Mouse (Mus musculus) layer of hippocampus, postnatal 10 days (tissue): ENCODE data around the gene Susd3. TPM values are rescaled to one million over a fixed set of nuclear protein-coding genes. Genes with fewer than 3 reads are reported as not detected.

Experiments
- DNase-seq, 2 experiments: peaks; one replicate each; pipeline ENCODE4 v3.0.0; 2021; ENCODE audit warnings: low spot score in 2 of 2
- total RNA-seq, 2 experiments: library from RNA; stranded (reverse); gene quantifications; 2 replicates each; pipeline ENCODE4 v1.2.3; 2021

Gene Susd3
- total RNA-seq, 2 experiments from 2014 or later, result 2.4 to 2.5 TPM

DNA sequence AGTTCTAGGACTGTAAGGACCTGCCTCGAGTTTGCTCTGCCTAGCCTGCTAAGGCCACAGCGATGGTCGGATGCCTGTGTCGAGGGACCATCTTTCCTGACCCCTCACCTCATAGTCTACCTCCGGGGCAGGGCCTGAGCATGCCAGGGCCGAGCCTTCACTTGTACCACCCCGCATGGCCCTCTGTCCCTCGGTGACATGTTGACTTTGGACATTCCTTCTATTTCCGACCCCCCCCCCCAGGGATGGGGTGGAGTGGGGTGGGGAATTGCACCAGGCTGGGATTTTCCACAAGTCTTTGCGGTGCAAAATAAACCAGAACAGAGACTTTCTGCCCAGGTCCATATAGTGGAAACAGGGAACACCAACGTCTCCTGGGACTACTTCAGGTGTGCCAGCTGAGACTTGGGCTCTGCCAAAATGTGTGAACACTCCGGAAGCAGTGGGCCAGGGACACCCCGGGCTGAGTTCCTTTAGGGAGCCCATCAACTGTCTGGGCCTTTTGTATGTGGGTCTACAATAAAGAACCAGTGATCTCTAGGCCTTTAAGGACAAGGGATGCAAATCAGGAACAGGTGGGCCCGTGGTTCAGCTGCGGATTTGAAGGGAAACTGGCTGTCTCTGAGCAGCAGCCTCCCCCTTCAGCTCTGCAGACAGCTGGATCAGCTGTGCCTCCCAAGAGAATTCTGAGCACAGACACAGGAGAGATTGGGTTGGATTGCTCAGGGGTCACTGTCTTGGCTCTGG lies 60.1 kb downstream of the Susd3 start:
- DNase-seq, result no peak

DNA sequence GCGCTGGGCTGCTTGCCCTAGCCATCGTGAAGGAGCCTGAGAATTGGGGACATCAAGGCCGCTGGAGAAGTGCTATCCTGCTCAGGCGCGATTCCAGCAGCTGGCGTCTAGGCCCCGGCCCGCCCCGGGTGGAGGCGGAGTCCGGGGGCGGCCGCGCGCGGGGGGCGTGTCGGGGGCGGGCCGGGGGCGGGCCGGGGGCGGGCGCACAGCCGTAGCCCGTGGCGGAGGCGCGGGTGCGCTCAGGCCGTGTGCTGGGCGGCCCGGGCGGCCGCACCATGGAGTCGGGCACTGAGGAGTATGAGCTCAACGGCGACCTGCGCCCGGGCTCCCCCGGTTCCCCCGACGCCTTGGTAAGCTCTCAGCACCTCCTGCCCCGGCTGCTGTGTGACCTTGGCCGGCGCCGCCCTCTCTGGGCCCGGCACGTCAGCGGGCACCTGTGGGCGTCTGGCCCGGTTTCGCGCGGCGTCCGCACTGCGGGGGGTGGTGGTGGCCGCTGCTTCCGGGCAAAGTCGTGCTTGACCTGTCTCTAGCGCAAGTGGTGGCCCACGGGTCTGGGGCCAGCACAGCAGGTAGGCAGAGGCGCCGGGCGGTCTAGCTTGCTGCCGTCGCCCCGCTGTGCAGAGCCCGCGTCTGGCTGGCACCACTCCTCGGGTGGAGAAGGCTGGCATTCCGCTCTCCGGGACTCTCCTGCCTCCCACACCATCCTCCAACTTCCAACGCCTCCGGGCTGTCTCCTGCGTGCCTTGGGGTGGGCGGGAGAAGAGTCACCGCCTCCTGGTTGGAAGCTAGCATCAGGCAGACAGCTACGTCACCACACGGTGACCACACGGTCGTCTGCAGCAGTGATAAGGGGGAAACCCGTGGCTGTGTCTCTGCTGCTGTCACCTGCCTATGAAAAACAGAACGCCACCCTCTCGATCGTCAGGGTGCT lies 61.0 kb downstream of the Susd3 start, which contains the start of gene Ninj1:
Gene Ninj1 (plus strand): TSS at position 198 of the 931 bp plus-strand sequence.
- peak; percentile 73 to 82 for DNase-seq

DNA sequence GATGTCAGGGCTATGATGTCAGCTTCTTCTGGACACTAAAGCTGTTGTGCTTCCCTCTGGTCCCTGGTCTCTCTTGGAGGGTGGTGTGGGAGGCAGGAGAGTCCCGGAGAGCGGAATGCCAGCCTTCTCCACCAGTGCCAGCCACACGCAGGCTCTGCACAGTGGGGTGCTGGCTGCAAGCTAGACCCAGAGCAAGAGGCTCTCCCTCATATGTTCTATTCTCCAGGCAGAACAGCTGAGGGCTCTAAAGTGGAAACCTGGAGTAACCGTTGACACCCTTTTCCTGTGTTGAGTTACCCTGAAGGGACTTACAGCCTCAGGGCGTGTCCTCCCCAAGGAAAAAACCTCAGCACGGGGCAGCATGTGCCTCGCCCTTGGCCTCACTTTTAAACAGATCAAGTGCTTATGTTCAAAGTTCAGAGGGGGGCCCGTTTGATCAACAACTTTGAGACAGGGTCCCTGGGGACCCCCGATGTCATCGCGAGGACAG lies 61.7 kb downstream of the Susd3 start:
- DNase-seq, result no peak

DNA sequence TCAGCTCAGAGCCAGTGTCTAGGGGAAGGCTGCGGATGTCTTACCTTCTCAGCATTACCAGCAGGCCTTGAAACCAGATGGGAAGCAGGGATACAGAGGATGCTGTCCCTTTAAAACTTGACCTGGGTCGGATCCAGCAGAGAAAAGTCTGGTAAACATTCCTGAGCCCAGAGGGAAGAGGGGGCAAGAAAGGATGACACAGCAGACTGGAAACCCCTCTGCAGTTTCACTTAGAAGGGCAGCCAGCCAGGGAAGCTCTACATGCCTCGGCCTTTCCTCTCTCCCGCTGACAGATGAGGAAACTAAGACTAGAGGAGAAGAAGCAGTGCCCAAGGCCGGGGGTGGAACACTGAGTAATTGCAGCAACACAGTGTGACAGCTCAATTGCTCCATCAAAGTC lies 64.9 kb downstream of the Susd3 start:
- no peak for DNase-seq

DNA sequence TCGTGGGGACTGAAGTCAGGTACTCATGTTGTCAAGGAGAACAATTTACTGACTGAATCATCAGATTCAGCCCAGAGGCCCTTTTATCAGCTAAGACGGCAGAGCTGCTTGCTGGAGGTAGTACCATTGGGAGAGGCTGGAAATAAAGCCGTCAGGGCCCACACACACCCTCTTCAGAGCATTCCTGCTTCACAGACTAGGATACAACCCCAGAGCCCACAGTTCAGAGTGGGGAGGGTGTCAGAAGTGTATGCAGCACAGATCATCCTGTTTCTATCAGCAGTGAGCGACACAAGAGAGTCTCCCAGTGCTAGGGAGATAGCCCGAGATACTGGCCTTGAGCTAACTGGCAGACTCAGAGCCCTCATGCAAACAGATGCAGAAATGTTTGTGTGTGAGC lies 65.3 kb downstream of the Susd3 start:
- no peak for DNase-seq

DNA sequence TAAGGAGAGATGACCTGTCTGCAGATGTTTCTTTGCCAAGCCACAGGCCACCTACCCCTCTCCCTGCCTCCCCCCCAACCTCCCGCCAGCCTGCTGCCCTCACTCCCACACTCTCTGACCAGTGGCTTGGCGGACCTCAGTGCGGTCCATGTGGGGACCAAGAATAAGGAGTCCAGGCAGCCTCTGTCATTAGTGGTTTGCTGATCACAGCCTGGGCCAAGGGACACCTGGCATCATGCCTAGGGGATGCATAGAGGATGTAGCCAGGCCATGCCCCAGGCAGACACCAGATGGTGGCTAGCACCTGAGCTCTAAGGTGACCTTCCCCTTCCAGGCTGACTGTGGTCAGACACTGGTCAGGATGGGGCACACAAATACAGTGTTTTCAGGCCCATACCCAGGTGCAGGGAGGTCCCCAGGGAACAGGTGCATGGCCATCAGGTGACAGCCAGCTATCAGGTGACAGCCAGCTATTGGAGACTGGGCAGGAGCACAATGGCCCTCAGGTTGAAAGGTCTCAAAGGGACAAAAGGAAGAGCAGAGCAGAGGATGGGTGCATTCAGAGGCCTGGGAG lies 67.0 kb downstream of the Susd3 start:
- DNase-seq, result no peak

DNA sequence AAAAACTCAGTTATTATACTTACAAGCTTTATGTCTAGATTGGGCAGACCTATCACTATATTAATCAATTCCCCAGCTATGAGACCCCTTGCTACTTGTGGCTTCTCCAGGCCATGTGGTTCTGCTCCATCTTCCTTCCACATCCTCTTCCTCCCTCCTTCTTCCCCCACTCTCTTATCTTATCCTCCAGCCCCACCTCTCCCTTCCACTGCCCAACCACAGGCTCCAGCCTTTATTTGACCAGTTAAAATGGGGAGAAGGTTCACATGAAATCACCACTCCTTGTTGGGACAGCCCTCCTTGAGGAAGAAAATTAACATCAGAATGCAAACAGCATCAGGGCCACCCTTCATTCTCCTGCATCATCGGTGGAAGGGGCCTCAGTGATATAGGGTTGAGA lies 67.8 kb downstream of the Susd3 start:
- DNase-seq, result no peak

Other genes with a start within 250 kb of the Susd3 start
- 10 to 100 TPM; 88.6 to 98.8 TPM for gene Wnk2, start 100.7 kb downstream of the Susd3 start, total RNA-seq
- gene Ninj1, start 61.2 kb downstream of the Susd3 start, total RNA-seq, result 10 to 100 TPM; 23.3 to 24.5 TPM
- 10 to 100 TPM; 13.2 to 13.5 TPM for gene Card19, start 32.7 kb downstream of the Susd3 start, total RNA-seq
- 1 to 10 TPM; 7.9 to 8.1 TPM for gene Fgd3, start 71.6 kb upstream of the Susd3 start, total RNA-seq
- gene Bicd2, start 92.9 kb upstream of the Susd3 start, total RNA-seq, result 10 to 100 TPM; 45.0 to 45.3 TPM
- gene Ippk, start 172.5 kb upstream of the Susd3 start, total RNA-seq, result 10 to 100 TPM; 16.4 to 16.8 TPM
- 1 to 10 TPM; 1.5 to 1.8 TPM for gene Tes3-ps, start 244.6 kb upstream of the Susd3 start, total RNA-seq